Mouse (Mus musculus): ENCODE results near the gene Klhl40.

The Klhl40 gene

GRCm38 (mm10) chr9:121823051-121823450 lies 45.6 kb downstream of the Klhl40 start:
- in situ Hi-C loops (cut with MboI, MseI): no loop called here

- in situ Hi-C loops (cut with MboI, MseI): no loop called here
These were observed 46.6 kb downstream of the Klhl40 start for GRCm38 (mm10) chr9:121823991-121824390.

GRCm38 (mm10) chr9:121826356-121826755 lies 48.9 kb downstream of the Klhl40 start:
- in situ Hi-C loops (cut with MboI, MseI): loop anchor here (25.0 kb wide), 1 partner anchor 161 kb away; the partner anchor contains the start of gene Pomgnt2

- in situ Hi-C loops (cut with MboI, MseI): loop anchor here (25.0 kb wide), 1 partner anchor 159 kb away; the partner anchor contains the start of gene Pomgnt2
These were observed 50.9 kb downstream of the Klhl40 start for GRCm38 (mm10) chr9:121828314-121828713.

- in situ Hi-C loops (cut with MboI, MseI): loop anchor here (25.0 kb wide), 1 partner anchor 158 kb away; the partner anchor contains the start of gene Pomgnt2
These were observed 52.0 kb downstream of the Klhl40 start for GRCm38 (mm10) chr9:121829270-121829992.

GRCm38 (mm10) chr9:121830243-121830955 lies 53.0 kb downstream of the Klhl40 start:
- in situ Hi-C loops (cut with MboI, MseI): loop anchor here (25.0 kb wide), 1 partner anchor 157 kb away; the partner anchor contains the start of gene Pomgnt2

- in situ Hi-C loops (cut with MboI, MseI): loop anchor here (25.0 kb wide), 1 partner anchor 156 kb away; the partner anchor contains the start of gene Pomgnt2
These were observed 53.5 kb downstream of the Klhl40 start for GRCm38 (mm10) chr9:121830956-121831293.
